Mouse (Mus musculus): ENCODE results near the gene Dok5. TPM values are rescaled to one million over a fixed set of nuclear protein-coding genes. Genes with fewer than 3 reads are reported as not detected.

Dok5 gene
- polyA plus RNA-seq, 1 experiment = 0.02 TPM

DNA sequence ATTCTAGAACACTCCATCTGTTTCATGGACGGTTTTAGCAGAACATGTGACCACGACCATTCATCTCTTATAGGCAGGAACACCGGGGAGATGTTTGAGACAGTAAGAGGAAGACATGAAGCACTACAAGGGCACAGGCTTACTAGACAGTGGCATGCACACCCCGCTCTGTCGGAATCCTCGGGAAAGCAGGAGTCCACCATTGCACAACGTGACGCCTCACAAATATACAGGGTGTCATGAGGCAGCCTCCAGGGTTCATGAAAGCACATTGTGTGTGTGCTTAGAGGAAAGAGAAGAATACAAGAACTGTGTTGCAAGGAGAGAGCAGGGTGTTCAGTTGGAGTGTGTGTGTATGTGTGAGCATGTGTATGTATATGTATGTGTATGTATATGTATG, 184.0 kb downstream of the Dok5 start:
- Histone ChIP-seq H3K4me3 (no peak overlapping the region), H3K79me2 (ENCODE audit: control insufficient read depth, insufficient read depth) (no peaks in the 10 kb centered on the region), H3ac (ENCODE audit: control insufficient read depth, insufficient read length) (no peak overlapping the region), H3K27me3 (ENCODE audit: control insufficient read depth, insufficient read depth, insufficient read length) (no peaks in the 10 kb centered on the region), H3K4me2 (ENCODE audit: low read depth) (no peak overlapping the region), H3K36me3 (ENCODE audit: control insufficient read depth, insufficient read depth) (no peaks in the 10 kb centered on the region)
- TF ChIP-seq POLR2AphosphoS2 (IDR thresholded peaks at IDR 0.05; ENCODE audit: insufficient read length, low read depth) = no peak
- no peak for TF ChIP-seq E2F4 (IDR thresholded peaks at IDR 0.05; ENCODE audit: insufficient read depth)
- TF ChIP-seq MAX (IDR thresholded peaks at IDR 0.05; ENCODE audit: low read depth) = no peak
- TF ChIP-seq TCF12 (IDR thresholded peaks at IDR 0.05; ENCODE audit: insufficient read depth, poor library complexity, severe bottlenecking) = no peak
- no peak for TF ChIP-seq TCF3 (IDR thresholded peaks at IDR 0.05; ENCODE audit: insufficient read length, low read depth)
- TF ChIP-seq MYOG (IDR thresholded peaks at IDR 0.05; ENCODE audit: control insufficient read depth in 1 of 3, insufficient read depth in 1 of 3, insufficient read length in 2 of 3, low read depth in 2 of 3) = no peak
- no peak for TF ChIP-seq CEBPB (IDR thresholded peaks at IDR 0.05; ENCODE audit: insufficient read depth, poor library complexity, severe bottlenecking)
- TF ChIP-seq MYOD1 (IDR thresholded peaks at IDR 0.05; ENCODE audit: control insufficient read depth in 1 of 3, insufficient read length in 2 of 3, low read depth in 2 of 3) = no peak
- no peak for TF ChIP-seq SRF (IDR thresholded peaks at IDR 0.05; ENCODE audit: control insufficient read depth, insufficient read length, low read depth)
- no peak for TF ChIP-seq USF1 (IDR thresholded peaks at IDR 0.05; ENCODE audit: low read depth)
- TF ChIP-seq POLR2A (IDR thresholded peaks at IDR 0.05; ENCODE audit: insufficient read length, low read depth) = no peak
- no peak for TF ChIP-seq REST (IDR thresholded peaks at IDR 0.05; ENCODE audit: insufficient read depth, insufficient read length)

DNA sequence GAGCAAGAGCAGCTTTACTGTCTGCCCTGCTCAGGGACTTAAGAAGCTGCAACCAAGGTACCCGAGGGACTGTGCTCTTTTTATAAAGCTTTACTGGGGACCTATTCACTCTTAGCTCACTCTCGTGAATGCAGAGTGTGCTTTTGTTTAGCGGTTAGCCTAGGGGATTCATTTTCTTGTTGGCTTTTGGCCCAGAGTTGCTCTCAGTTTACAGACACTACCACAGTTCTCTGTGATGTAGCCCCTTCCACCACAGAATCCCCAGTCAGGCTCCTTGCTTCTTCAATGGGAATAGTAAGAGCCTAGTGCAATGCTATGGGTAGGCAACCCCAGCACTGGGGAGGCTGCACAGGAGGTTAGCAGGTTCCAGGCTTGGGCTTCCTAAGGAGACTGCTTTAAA, 190.7 kb downstream of the Dok5 start:
- no peak overlapping the region for H3K4me3 ChIP-seq
- H3K36me3 ChIP-seq (ENCODE audit: control insufficient read depth, insufficient read depth) = no peaks in the 10 kb centered on the region
- TF ChIP-seq CEBPB (IDR thresholded peaks at IDR 0.05; ENCODE audit: insufficient read depth, poor library complexity, severe bottlenecking) = no peak
- H3K27me3 ChIP-seq (ENCODE audit: control insufficient read depth, insufficient read depth, insufficient read length) = no peaks in the 10 kb centered on the region
- H3ac ChIP-seq (ENCODE audit: control insufficient read depth, insufficient read length) = no peak overlapping the region
- H3K4me2 ChIP-seq (ENCODE audit: low read depth) = no peak overlapping the region
- no peaks in the 10 kb centered on the region for H3K79me2 ChIP-seq (ENCODE audit: control insufficient read depth, insufficient read depth)

DNA sequence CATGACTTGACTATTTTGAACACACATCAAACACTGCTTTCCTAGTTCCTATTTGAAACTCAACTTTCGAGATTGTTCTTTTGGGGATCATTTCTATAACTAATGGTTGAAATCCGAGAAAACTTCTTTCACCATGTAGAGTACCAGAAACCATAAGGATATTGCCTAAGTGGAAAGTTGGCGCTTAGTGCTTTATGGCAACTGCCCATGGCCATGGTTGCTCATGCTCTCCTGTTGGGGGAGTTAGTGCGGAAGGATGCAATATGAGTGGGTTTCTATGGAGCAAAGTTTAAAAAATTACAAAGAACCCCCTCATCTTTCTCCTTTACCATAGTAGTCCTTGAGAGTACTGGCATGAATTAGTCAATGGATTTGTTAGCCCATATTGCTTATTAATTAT, 192.5 kb downstream of the Dok5 start:
- Histone ChIP-seq H3K4me2 (ENCODE audit: low read depth) (no peak overlapping the region), H3K79me2 (ENCODE audit: control insufficient read depth, insufficient read depth) (no peaks in the 10 kb centered on the region), H3ac (ENCODE audit: control insufficient read depth, insufficient read length) (no peak overlapping the region), H3K36me3 (ENCODE audit: control insufficient read depth, insufficient read depth) (no peaks in the 10 kb centered on the region), H3K4me3 (no peak overlapping the region), H3K27me3 (ENCODE audit: control insufficient read depth, insufficient read depth, insufficient read length) (no peaks in the 10 kb centered on the region)
- TF ChIP-seq POLR2AphosphoS2 (IDR thresholded peaks at IDR 0.05; ENCODE audit: insufficient read length, low read depth) = no peak
- TF ChIP-seq MYOD1 (IDR thresholded peaks at IDR 0.05; ENCODE audit: control insufficient read depth in 1 of 3, insufficient read length in 2 of 3, low read depth in 2 of 3) = no peak
- TF ChIP-seq SRF (IDR thresholded peaks at IDR 0.05; ENCODE audit: control insufficient read depth, insufficient read length, low read depth) = no peak
- no peak for TF ChIP-seq TCF3 (IDR thresholded peaks at IDR 0.05; ENCODE audit: insufficient read length, low read depth)
- no peak for TF ChIP-seq MYOG (IDR thresholded peaks at IDR 0.05; ENCODE audit: control insufficient read depth in 1 of 3, insufficient read depth in 1 of 3, insufficient read length in 2 of 3, low read depth in 2 of 3)
- TF ChIP-seq MAX (IDR thresholded peaks at IDR 0.05; ENCODE audit: low read depth) = no peak
- no peak for TF ChIP-seq REST (IDR thresholded peaks at IDR 0.05; ENCODE audit: insufficient read depth, insufficient read length)
- TF ChIP-seq TCF12 (IDR thresholded peaks at IDR 0.05; ENCODE audit: insufficient read depth, poor library complexity, severe bottlenecking) = no peak
- TF ChIP-seq E2F4 (IDR thresholded peaks at IDR 0.05; ENCODE audit: insufficient read depth) = no peak
- no peak for TF ChIP-seq CEBPB (IDR thresholded peaks at IDR 0.05; ENCODE audit: insufficient read depth, poor library complexity, severe bottlenecking)
- TF ChIP-seq POLR2A (IDR thresholded peaks at IDR 0.05; ENCODE audit: insufficient read length, low read depth) = no peak

DNA sequence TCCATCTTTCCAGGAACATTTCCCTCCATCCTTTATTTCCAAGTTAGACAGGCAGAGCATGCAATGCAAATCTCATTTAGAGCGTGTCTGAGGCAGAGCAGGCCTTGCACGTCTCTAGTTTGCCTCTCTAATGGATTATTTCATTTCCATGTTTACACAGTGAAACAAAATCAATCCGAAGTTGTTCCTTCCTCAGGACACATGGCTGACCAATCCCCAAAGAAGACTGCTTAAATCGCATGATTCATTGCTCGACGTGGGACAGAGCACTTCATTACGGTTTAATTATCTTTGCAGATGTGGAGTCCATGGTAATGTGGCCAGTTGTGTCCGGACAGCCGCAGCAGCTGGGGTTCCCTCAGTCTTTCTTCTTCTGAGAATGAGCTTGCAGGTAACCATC, 194.6 kb downstream of the Dok5 start:
- TF ChIP-seq USF1 (IDR thresholded peaks at IDR 0.05; ENCODE audit: low read depth) = no peak
- Histone ChIP-seq H3K79me2 (ENCODE audit: control insufficient read depth, insufficient read depth) (no peaks in the 10 kb centered on the region), H3K4me3 (no peak overlapping the region), H3K4me2 (ENCODE audit: low read depth) (no peak overlapping the region), H3K36me3 (ENCODE audit: control insufficient read depth, insufficient read depth) (no peaks in the 10 kb centered on the region), H3ac (ENCODE audit: control insufficient read depth, insufficient read length) (no peak overlapping the region), H3K27me3 (ENCODE audit: control insufficient read depth, insufficient read depth, insufficient read length) (no peaks in the 10 kb centered on the region)

Other genes with a start within 250 kb of the Dok5 start
- gene Pfdn4, start 235.4 kb upstream of the Dok5 start, polyA plus RNA-seq (2012; fragmentation: generic; extraction: Trizol) = 34.0 TPM
- gene Cyp24a1, start 234.7 kb upstream of the Dok5 start, polyA plus RNA-seq (2012; fragmentation: generic; extraction: Trizol) = 0.01 TPM
- not detected for gene 4930470P17Rik, start 129.8 kb upstream of the Dok5 start, polyA plus RNA-seq (2012; fragmentation: generic; extraction: Trizol)